Mouse (Mus musculus): ENCODE data around the gene Rcor2. TPM values are rescaled to one million over a fixed set of nuclear protein-coding genes. Genes with fewer than 3 reads are reported as not detected.

The Rcor2 gene
- 7.4 TPM for polyA plus RNA-seq (2014; fragmentation: Illumina TruSeq; extraction: RNeasy Lipid Tissue Mini Kit (QIAGEN cat#74804); ENCODE audit: low read depth, low replicate concordance)

DNA sequence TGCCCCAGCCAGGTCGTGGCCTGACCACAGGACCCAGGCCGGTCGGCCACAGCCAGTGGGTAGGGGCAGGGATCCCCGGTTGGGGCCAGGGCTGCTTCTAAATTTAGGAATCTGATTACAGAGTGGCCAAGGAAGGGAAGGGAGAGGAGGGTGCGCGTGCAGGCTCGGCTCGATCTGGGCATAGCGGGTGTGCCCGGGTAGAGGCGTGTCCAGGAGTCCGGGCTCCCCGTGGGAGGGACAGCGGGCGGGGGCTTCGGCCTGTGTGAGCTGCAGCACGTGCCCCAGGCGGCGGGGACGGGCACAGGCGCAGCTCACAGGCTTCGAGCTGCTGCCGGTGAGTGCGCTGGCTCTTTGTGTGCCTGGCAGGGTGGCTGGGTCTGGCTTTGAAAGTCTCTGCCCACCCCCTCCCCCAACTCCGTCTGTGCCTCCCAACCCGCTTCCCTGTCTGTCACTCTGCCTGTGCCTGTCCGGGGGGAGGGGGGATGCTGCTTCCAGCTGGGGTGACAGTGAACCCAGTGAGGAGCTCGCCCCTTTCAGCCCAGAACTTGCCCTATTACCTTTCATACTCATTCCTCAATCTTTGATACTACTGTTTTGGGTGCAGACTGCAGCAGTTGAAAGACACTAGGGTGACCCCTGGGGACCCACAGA, at the start of gene Rcor2:
Rcor2 (plus strand) TSS at position 235 of the 651 bp plus-strand sequence.

GRCm38 (mm10) chr19:7240782-7241690, 26.1 kb upstream of the Rcor2 start, which contains the start of gene Naa40:
Gene Naa40 (minus strand): TSS chr19:7241183.

Other genes with a start within 250 kb of the Rcor2 start
- gene Fermt3, start 247.9 kb upstream of the Rcor2 start, polyA plus RNA-seq (2014; fragmentation: Illumina TruSeq; extraction: RNeasy Lipid Tissue Mini Kit (QIAGEN cat#74804); ENCODE audit: low read depth, low replicate concordance): 3.3 TPM
- 110 TPM for gene Stip1, start 227.4 kb upstream of the Rcor2 start, polyA plus RNA-seq (2014; fragmentation: Illumina TruSeq; extraction: RNeasy Lipid Tissue Mini Kit (QIAGEN cat#74804); ENCODE audit: low read depth, low replicate concordance)
- gene Macrod1, start 210.5 kb upstream of the Rcor2 start, polyA plus RNA-seq (2014; fragmentation: Illumina TruSeq; extraction: RNeasy Lipid Tissue Mini Kit (QIAGEN cat#74804); ENCODE audit: low read depth, low replicate concordance): 234 TPM
- gene Flrt1, start 161.6 kb upstream of the Rcor2 start, polyA plus RNA-seq (2014; fragmentation: Illumina TruSeq; extraction: RNeasy Lipid Tissue Mini Kit (QIAGEN cat#74804); ENCODE audit: low read depth, low replicate concordance): 0.89 TPM
- 49.5 TPM for gene Otub1, start 61.0 kb upstream of the Rcor2 start, polyA plus RNA-seq (2014; fragmentation: Illumina TruSeq; extraction: RNeasy Lipid Tissue Mini Kit (QIAGEN cat#74804); ENCODE audit: low read depth, low replicate concordance)
- gene Cox8a, start 49.7 kb upstream of the Rcor2 start, polyA plus RNA-seq (2014; fragmentation: Illumina TruSeq; extraction: RNeasy Lipid Tissue Mini Kit (QIAGEN cat#74804); ENCODE audit: low read depth, low replicate concordance): 337 TPM
- gene Naa40, start 26.1 kb upstream of the Rcor2 start, polyA plus RNA-seq (2014; fragmentation: Illumina TruSeq; extraction: RNeasy Lipid Tissue Mini Kit (QIAGEN cat#74804); ENCODE audit: low read depth, low replicate concordance): 27.8 TPM
- gene Mark2, start 74.5 kb downstream of the Rcor2 start, polyA plus RNA-seq (2014; fragmentation: Illumina TruSeq; extraction: RNeasy Lipid Tissue Mini Kit (QIAGEN cat#74804); ENCODE audit: low read depth, low replicate concordance): 31.5 TPM
- gene Spindoc, start 115.7 kb downstream of the Rcor2 start, polyA plus RNA-seq (2014; fragmentation: Illumina TruSeq; extraction: RNeasy Lipid Tissue Mini Kit (QIAGEN cat#74804); ENCODE audit: low read depth, low replicate concordance): 8.9 TPM
- 15.0 TPM for gene 2700081O15Rik, start 150.3 kb downstream of the Rcor2 start, polyA plus RNA-seq (2014; fragmentation: Illumina TruSeq; extraction: RNeasy Lipid Tissue Mini Kit (QIAGEN cat#74804); ENCODE audit: low read depth, low replicate concordance)
- 85.5 TPM for gene Rtn3, start 216.0 kb downstream of the Rcor2 start, polyA plus RNA-seq (2014; fragmentation: Illumina TruSeq; extraction: RNeasy Lipid Tissue Mini Kit (QIAGEN cat#74804); ENCODE audit: low read depth, low replicate concordance)
- 12.7 TPM for gene Atl3, start 226.7 kb downstream of the Rcor2 start, polyA plus RNA-seq (2014; fragmentation: Illumina TruSeq; extraction: RNeasy Lipid Tissue Mini Kit (QIAGEN cat#74804); ENCODE audit: low read depth, low replicate concordance)

Data from heart, adult 10 weeks (tissue).